Mouse (Mus musculus): Measurements from ENCODE around the gene Astn1. TPM values are rescaled to one million over a fixed set of nuclear protein-coding genes. Genes with fewer than 3 reads are reported as not detected.

Gene Astn1
- total RNA-seq (2021) (1 to 10 TPM in 1 of 2 experiments, under 1 TPM in 1; 0.91 to 1.0 TPM), polyA plus RNA-seq (2012; rRNA removed) (0.64 and 0.76 TPM in 2 replicates)
- long read RNA-seq = 0 reads

- peaks cover 1% of the 10 kb centered on the region for H3K27me3 ChIP-seq (ENCODE audit: control insufficient read depth, insufficient read depth, low read length)
- no peaks in the 10 kb centered on the region for H3K4me1 ChIP-seq (ENCODE audit: control insufficient read depth, insufficient read depth, low read length)
- H3K36me3 ChIP-seq (ENCODE audit: control insufficient read depth, insufficient read depth, low read length) = no peaks in the 10 kb centered on the region
- no peak within 1 kb of the TSS for H3K27ac ChIP-seq
- H3K9ac ChIP-seq (ENCODE audit: low read depth, low read length) = peak within 1 kb of the TSS; percentile 35; the same call in 1 of the 2 replicates
- 4% methylated on average over 2 of the region's 2 CpGs for WGBS
- DNase-seq = no peak
- intact Hi-C loops (cut with DNase I) = no loop called here
- TF ChIP-seq POLR2A (IDR thresholded peaks at IDR 0.05; ENCODE audit: insufficient read depth, low read depth, low read length) (no peak), EP300 (IDR thresholded peaks at IDR 0.05; ENCODE audit: insufficient read depth, low read depth, low read length) (no peak), CTCF (IDR thresholded peaks at IDR 0.05) (no peak)
- no peaks in the 10 kb centered on the region for H3K79me2 ChIP-seq (replicated peaks; ENCODE audit: control insufficient read depth, insufficient read depth, low read length)
- H3K4me3 ChIP-seq = no peak within 1 kb of the TSS
These were observed at the start of gene Astn1 for GRCm38 (mm10) chr1:158361964-158362291. Gene Astn1 (plus strand): TSS chr1:158362273.

- Histone ChIP-seq H3K9ac (ENCODE audit: low read depth, low read length) (no peak overlapping the region), H3K27me3 (ENCODE audit: control insufficient read depth, insufficient read depth, low read length) (no peaks in the 10 kb centered on the region), H3K4me1 (ENCODE audit: control insufficient read depth, insufficient read depth, low read length) (no peaks in the 10 kb centered on the region), H3K4me3 (no peak overlapping the region), H3K27ac (no peak overlapping the region), H3K36me3 (ENCODE audit: control insufficient read depth, insufficient read depth, low read length) (no peaks in the 10 kb centered on the region), H3K79me2 (replicated peaks; ENCODE audit: control insufficient read depth, insufficient read depth, low read length) (no peaks in the 10 kb centered on the region)
- intact Hi-C loops (cut with DNase I) = no loop called here
- WGBS = 70% methylated on average over 6 of the region's 6 CpGs
- no peak for DNase-seq
- TF ChIP-seq CTCF (IDR thresholded peaks at IDR 0.05) (no peak), EP300 (IDR thresholded peaks at IDR 0.05; ENCODE audit: insufficient read depth, low read depth, low read length) (no peak), POLR2A (IDR thresholded peaks at IDR 0.05; ENCODE audit: insufficient read depth, low read depth, low read length) (no peak)
These were observed 38.7 kb upstream of the Astn1 start for GRCm38 (mm10) chr1:158323325-158323724.

GRCm38 (mm10) chr1:158328126-158328525 lies 33.9 kb upstream of the Astn1 start:
- TF ChIP-seq EP300 (IDR thresholded peaks at IDR 0.05; ENCODE audit: insufficient read depth, low read depth, low read length) (no peak), CTCF (IDR thresholded peaks at IDR 0.05) (no peak), POLR2A (IDR thresholded peaks at IDR 0.05; ENCODE audit: insufficient read depth, low read depth, low read length) (no peak)
- no peak for DNase-seq
- H3K27me3 ChIP-seq (ENCODE audit: control insufficient read depth, insufficient read depth, low read length) = no peaks in the 10 kb centered on the region
- 65% methylated on average over 5 of the region's 5 CpGs for WGBS
- H3K4me1 ChIP-seq (ENCODE audit: control insufficient read depth, insufficient read depth, low read length) = no peaks in the 10 kb centered on the region
- no peaks in the 10 kb centered on the region for H3K36me3 ChIP-seq (ENCODE audit: control insufficient read depth, insufficient read depth, low read length)
- no peaks in the 10 kb centered on the region for H3K79me2 ChIP-seq (replicated peaks; ENCODE audit: control insufficient read depth, insufficient read depth, low read length)
- no peak overlapping the region for H3K9ac ChIP-seq (ENCODE audit: low read depth, low read length)
- H3K4me3 ChIP-seq = no peak overlapping the region
- intact Hi-C loops (cut with DNase I) = no loop called here
- H3K27ac ChIP-seq = no peak overlapping the region

- intact Hi-C loops (cut with DNase I) = no loop called here
- no peaks in the 10 kb centered on the region for H3K36me3 ChIP-seq (ENCODE audit: control insufficient read depth, insufficient read depth, low read length)
- H3K27ac ChIP-seq = no peak overlapping the region
- no peak overlapping the region for H3K9ac ChIP-seq (ENCODE audit: low read depth, low read length)
- H3K79me2 ChIP-seq (replicated peaks; ENCODE audit: control insufficient read depth, insufficient read depth, low read length) = no peaks in the 10 kb centered on the region
- DNase-seq = no peak
- no peaks in the 10 kb centered on the region for H3K4me1 ChIP-seq (ENCODE audit: control insufficient read depth, insufficient read depth, low read length)
- no peak for TF ChIP-seq EP300 (IDR thresholded peaks at IDR 0.05; ENCODE audit: insufficient read depth, low read depth, low read length)
- TF ChIP-seq POLR2A (IDR thresholded peaks at IDR 0.05; ENCODE audit: insufficient read depth, low read depth, low read length) = no peak
- TF ChIP-seq CTCF (IDR thresholded peaks at IDR 0.05) = no peak
- H3K27me3 ChIP-seq (ENCODE audit: control insufficient read depth, insufficient read depth, low read length) = no peaks in the 10 kb centered on the region
- H3K4me3 ChIP-seq = no peak overlapping the region
- WGBS = 63% methylated on average over 2 of the region's 2 CpGs
These were observed 33.2 kb upstream of the Astn1 start for GRCm38 (mm10) chr1:158328839-158329238.

- Histone ChIP-seq H3K79me2 (replicated peaks; ENCODE audit: control insufficient read depth, insufficient read depth, low read length) (no peaks in the 10 kb centered on the region), H3K27me3 (ENCODE audit: control insufficient read depth, insufficient read depth, low read length) (no peaks in the 10 kb centered on the region), H3K4me3 (no peak overlapping the region), H3K4me1 (ENCODE audit: control insufficient read depth, insufficient read depth, low read length) (no peaks in the 10 kb centered on the region), H3K27ac (no peak overlapping the region), H3K36me3 (ENCODE audit: control insufficient read depth, insufficient read depth, low read length) (no peaks in the 10 kb centered on the region), H3K9ac (ENCODE audit: low read depth, low read length) (no peak overlapping the region)
- 53% methylated on average over 6 of the region's 6 CpGs for WGBS
- intact Hi-C loops (cut with DNase I) = loop anchor here (10.0 kb wide), 1 partner anchor 312 kb away; no protein-coding TSS in a partner anchor
- no peak for TF ChIP-seq EP300 (IDR thresholded peaks at IDR 0.05; ENCODE audit: insufficient read depth, low read depth, low read length)
- TF ChIP-seq CTCF (IDR thresholded peaks at IDR 0.05) = peak; percentile 28
- no peak for DNase-seq
These were observed 18.8 kb upstream of the Astn1 start for GRCm38 (mm10) chr1:158343243-158343714.

- TF ChIP-seq POLR2A (IDR thresholded peaks at IDR 0.05; ENCODE audit: insufficient read depth, low read depth, low read length) (no peak), EP300 (IDR thresholded peaks at IDR 0.05; ENCODE audit: insufficient read depth, low read depth, low read length) (no peak), CTCF (IDR thresholded peaks at IDR 0.05) (no peak)
- Histone ChIP-seq H3K36me3 (ENCODE audit: control insufficient read depth, insufficient read depth, low read length) (no peaks in the 10 kb centered on the region), H3K4me3 (no peak overlapping the region), H3K4me1 (ENCODE audit: control insufficient read depth, insufficient read depth, low read length) (no peaks in the 10 kb centered on the region), H3K9ac (ENCODE audit: low read depth, low read length) (no peak overlapping the region), H3K79me2 (replicated peaks; ENCODE audit: control insufficient read depth, insufficient read depth, low read length) (no peaks in the 10 kb centered on the region), H3K27ac (no peak overlapping the region), H3K27me3 (ENCODE audit: control insufficient read depth, insufficient read depth, low read length) (no peaks in the 10 kb centered on the region)
- WGBS = 65% methylated on average over 5 of the region's 5 CpGs
- no peak for DNase-seq
- intact Hi-C loops (cut with DNase I) = no loop called here
These were observed 8.3 kb upstream of the Astn1 start for GRCm38 (mm10) chr1:158353656-158354371.

All from heart, adult 2 months (tissue).